Mouse (Mus musculus): ENCODE data around the gene Grm5.

Gene Grm5

DNA sequence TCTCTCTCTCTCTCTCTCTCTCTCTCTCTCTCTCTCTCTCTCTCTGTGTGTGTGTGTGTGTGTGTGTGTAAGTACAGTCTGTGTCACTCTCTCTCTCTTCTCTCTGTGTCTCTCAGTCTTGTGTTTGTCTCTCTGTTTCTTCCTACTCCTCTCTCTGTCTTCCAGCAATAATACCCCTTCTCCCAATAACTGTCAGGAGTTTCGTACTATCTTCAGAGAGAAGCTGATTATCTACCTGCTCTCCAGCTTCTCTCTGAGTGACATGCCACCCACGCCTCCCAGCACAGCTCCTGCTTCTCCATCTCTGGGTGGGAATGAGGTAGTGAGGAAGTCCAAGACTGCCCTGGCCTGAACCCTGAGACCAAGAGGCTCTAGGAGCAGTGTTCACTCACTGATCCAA is at the start of gene Grm5:
TSS of gene Grm5 (plus strand) at position 301 of the 400 bp plus-strand sequence.
- no peak for DNase-seq (ENCODE audit: low spot score in 2 of 2)

DNA sequence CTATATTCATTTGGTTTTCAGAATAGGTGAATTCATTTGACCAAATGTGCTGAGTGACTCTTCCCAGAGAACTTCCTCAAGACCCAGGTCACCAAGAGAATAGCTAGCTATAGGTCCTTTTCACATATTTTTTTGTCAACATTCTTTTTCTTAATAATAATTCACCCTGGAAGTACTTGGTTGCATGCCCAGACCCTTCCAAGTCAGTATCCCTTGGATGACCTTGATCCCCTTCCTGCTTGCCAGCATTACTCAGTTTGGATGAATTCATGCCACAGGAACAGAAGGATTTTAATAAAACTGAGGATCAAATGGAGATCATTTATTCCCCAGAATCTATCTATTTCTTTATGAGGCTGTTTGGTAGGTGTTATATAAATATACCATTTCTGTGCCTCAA is 44.9 kb upstream of the Grm5 start:
- no peak for DNase-seq (ENCODE audit: low spot score in 2 of 2)

DNA sequence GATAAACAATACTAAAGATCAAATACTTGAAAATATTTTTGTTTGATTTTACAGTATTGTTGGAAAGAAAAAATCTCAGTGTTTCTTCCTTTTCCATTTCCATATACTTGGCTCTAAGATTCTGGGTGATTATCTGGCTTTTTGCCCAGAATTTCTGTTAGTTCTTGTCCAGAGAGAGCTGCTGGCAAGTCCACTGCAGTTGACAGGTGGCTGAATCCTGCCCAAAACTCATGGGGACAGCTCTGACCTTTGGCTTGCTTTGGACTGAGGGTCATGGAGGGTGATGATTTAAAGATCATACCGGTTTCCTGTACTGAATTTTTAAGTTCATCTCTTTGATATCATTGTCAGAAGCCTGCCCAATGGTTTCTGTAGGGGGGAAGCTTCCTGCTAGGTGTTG is 18.7 kb upstream of the Grm5 start:
- no peak for DNase-seq (ENCODE audit: low spot score in 2 of 2)

DNA sequence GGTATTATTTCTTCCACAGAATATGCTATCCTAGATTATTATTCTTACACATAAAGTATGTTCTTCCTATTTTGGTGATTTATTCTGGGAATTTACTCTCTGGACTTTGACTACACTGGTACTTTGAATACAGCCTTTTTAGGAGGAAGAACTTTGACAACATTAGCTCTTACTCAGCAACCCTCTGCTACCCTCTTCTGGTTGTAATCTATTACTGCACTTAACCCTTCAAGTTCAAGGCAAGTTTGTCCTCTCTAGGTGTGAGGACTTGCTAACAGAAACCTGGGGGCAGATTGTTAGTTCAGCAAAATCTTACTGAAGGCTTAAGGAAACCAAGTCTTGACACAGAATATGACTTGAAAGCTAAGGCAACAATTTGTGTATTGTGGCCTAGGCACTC is 17.5 kb upstream of the Grm5 start:
- DNase-seq (ENCODE audit: low spot score in 2 of 2) = no peak

DNA sequence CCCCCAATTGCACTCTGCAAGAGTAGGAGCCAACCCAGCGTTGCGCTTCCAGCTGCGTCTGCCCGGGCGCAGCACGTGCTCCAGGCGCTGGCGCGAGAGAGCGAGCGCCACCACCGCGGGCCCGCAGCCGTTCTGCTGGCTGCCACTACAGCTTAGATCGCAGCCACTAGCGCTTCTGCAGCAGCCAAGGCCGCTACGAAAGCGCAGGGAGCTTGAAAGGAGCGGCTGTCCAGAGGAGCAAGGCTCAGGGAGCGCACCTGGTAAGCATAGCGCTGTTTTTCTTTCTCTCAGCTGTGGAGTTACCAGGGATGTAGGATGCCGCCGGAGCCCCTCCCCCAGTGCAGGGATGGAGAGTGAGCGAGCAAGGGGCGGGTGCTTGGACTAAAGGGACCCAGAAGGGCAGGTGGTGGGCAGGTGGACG is 323 bp downstream of the Grm5 start:
- DNase-seq (ENCODE audit: low spot score in 2 of 2) = peak; percentile 58 to 63

DNA sequence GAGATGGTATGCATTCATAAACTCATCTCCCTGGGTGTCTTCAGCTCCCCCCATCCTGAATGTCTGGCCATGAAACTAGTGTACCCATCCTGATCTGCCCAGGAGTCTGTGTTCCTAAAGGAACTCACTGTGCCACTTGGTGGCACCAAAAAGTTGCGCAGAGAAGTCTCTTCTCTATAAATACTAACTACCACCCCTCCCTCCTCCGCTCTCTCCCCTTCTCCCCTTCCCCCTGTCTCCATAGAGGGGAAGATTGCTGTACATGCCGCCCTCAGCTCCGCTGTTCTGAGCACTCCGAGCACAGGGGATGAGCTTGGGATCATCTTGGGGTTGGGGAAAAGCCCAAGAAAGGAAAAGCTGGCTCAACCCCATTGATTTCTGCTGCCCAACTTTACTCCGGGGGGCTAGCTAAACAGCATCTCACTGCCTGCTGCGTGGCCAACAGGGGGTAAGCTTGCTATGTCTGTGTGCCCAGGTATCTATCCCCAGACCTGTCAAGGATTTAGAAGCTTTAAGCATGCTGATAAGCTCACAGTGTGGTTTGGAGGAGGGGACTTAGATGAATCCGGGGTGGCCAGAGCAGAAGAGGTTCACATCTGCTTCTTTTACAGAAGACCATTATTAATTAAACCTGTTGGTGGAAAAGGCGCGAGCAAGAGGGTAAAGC is 2.4 kb downstream of the Grm5 start:
- DNase-seq (ENCODE audit: low spot score in 2 of 2) = peak; percentile 54 to 56

DNA sequence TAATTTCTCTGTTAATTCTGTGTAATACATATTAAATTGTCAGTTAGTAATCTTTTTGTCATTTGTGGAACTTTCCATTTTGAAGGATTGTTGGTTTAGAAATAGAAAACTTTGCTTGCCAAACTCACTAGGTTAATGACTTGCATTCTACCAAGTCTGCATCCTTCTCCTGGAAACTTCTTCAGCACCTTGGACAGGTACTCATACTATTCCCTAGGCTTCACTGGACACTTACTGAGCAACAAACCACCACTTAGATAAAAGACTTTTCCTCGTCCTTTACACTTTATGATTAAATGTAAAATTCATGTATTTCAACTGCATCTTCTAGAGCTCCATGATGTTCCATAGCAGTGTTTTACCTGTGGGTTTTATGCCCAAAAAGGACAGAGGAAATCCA is 4.0 kb downstream of the Grm5 start:
- no peak for DNase-seq (ENCODE audit: low spot score in 2 of 2)

DNA sequence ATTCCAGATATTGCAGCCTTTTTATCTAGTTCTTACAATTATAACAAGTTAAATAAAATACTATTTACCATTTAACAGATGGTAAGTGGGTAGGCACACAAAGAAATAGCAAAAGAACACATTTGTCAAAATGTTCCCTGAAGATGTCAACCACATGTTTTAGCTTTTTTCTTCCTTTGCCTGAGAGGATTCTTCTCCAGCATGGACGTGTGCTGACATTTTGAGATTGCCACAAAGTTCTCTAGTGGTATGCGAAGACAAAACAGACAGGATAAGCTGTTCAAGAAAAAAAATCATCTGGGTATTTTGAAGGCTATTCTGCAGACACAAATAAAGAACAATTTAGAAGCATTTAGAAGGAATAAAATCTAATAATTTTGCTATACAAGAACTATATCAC is 42.3 kb downstream of the Grm5 start:
- no peak for DNase-seq (ENCODE audit: low spot score in 2 of 2)

DNA sequence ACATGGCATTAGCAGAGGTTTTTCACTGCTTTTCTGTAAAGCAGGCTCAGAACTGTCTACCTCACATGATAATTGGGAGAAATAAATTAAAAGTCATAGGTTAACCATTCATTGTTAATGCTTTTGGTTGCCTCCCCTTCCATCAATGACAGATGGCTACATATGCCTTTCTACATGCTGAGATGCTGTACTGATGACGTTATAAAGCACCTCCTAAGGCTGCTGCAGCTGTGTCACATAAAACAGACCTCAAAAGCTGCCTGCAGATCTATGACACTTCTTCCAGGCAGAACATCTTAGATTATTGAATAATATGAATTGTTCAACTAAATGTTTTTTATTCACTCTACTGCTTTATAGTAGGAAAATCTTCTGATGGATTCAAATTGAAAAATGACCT is 51.6 kb downstream of the Grm5 start:
- DNase-seq (ENCODE audit: low spot score in 2 of 2) = no peak

DNA sequence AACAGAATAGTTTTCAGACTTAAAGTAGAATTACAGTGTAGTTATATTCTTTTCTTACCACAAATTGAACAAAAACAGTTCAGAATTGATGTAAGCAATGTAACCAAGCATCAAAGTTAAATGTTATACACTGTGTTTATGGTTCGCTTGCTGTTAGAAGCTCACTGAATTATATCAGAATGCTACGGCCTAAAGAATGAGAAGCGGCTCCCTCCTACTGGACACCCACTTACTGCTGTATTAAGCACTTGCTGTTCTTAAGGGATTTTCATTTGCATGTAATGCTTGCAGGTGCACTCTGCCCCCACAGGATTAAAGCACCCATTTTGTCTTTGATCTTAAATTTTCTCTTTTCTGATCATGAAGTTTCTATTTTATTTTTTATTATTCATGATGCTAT is 66.6 kb downstream of the Grm5 start:
- no peak for DNase-seq (ENCODE audit: low spot score in 2 of 2)

DNA sequence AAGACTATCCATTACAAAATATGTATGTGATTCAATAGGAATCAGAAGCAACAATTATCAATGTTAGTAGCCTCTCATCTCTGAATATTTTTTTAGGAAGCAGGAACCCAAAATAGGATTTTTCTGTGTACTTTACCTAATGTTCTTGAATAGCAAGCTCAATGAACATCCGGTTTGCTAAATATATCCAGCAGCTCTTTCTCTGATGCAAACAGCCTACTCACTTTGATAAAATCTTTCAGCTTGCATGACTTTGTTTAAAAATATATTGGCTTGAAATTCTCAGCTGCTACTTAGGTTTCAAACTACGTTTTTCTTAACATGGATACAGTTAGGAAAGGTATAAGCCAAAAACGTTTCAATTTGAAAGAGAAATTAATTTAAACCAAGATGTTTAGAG is 77.8 kb downstream of the Grm5 start:
- no peak for DNase-seq (ENCODE audit: low spot score in 2 of 2)

DNA sequence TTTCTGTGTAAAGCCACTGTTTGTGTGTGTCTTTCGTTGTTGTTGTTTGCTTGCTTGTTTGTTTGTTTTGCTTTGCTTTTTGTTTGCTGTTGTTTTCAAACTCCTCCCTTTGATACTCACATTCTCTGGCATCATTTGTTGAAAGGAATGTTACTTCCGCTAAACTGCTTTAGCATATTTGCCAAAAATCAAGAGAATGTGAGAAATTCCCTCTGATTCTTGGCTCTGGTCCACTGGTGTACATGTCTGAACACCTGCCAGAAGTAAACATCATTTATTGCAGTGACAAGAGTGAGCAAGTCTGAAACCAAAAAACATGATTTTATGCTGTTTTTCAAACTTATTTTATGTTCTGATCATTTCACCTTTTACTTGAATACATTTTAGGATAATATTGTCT is 80.1 kb downstream of the Grm5 start:
- no peak for DNase-seq (ENCODE audit: low spot score in 2 of 2)

DNA sequence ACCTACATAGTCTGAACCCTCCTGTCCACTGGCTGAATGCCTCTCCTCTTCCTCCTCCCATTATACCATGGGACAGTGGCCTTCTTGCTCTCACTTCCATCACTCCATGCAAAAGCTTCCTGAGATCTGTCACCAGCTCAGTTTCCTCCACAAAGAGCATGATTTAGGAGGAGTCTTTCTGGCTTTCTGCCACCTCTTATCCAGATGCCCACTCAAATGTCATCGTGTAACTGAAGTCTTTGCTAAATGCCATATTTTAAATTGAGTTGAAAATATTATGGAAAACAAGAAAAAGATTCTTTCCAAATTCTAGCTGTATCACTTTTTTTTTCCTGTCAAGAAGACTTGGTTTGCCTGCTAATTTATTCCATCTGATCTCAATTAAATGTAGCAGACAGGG is 132.4 kb downstream of the Grm5 start:
- DNase-seq (ENCODE audit: low spot score in 2 of 2) = no peak

DNA sequence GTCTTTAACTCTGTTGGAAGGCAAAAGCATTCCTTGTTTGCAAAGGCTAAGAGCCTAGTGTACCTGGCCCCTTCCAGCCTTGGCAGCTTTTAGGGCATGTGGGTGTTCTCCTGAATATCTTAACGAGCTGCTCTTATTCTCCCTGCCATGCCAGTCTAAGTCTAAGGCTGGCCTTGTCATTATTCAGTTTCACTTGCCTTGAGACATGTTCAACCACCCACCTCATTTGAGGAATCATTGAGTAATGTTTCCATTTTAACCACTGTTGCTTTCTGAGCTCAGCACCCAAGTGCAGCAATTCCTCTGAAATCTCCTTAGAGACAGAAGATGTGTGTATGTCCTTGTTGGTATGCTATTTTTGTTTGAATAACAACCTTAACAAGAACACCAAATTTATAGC is 134.7 kb downstream of the Grm5 start:
- DNase-seq (ENCODE audit: low spot score in 2 of 2) = no peak

DNA sequence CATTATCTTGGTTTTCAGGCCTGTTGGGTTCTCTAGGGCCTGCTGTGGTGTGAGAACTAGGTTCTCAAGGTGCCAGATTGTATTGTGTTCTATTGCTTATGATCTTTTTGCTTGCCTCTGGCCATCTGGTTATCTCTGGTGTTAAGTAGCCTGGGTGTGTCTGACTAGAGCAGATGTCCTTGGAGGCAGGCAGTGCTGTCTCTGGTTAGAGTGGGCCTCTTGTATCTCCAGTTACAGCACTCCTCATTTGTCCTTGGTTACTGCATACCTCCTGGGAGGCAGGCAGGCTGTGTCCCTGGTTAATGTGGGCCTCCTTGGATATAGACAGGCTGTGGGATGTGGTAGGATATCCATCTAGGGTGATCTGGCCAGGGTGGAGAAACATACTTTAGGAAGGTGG is 150.5 kb downstream of the Grm5 start:
- DNase-seq (ENCODE audit: low spot score in 2 of 2) = no peak

DNA sequence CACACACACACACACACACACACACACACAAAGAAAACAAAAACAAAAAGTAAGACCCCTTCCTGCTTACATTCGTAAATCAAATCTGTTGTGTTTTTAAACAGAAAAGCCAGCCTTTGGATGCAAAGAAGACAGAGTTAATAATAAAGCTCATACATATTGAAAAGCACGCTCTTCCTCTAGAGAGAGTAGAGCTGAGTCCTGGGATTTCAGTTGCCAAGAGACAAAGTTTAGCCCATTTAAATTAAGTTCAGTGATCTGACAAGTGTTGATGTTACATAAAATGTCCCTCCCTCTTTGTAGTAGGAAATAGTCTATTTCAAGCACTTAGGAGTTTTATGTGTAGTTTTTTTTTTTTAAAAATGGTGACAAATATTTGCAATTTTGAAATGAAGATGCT is 178.0 kb downstream of the Grm5 start:
- DNase-seq (ENCODE audit: low spot score in 2 of 2) = no peak

DNA sequence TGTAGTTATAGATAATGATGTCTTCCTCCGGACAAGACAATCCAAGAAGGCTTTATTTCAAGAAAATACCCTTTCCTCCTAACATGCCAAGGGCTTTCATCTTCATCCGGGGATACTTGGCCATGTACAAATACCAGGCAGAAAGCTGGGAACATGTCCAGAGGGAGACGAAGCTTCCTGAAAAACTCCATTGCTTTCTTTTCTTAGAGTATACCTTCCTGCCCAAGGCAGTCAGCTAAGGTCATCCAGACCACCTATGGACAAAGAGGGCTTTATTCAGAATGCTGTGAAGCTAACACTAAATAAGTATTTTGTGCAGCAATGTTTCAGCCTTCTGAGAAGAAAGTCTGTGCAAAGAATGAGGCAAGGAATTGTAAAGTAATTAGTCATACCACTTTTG is 178.4 kb downstream of the Grm5 start:
- DNase-seq (ENCODE audit: low spot score in 2 of 2) = no peak

DNA sequence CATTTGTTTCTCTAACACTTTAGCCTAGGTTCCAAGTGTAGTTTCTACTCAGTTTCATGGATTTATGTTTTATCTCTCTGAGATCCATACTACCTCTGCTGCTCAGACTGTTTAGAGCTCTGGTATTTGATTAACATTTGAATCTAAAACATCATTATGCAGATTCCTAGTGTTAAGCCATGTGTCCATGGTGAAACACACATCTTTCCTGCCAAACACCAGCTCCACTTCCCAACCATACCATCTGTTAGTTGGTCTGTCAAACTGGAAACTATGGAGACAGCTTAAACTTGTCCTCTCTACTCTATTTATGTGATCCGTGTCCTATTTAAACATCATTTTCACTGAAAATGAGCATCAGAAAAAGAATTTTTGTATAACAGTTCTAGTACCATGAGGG is 203.6 kb downstream of the Grm5 start:
- no peak for DNase-seq (ENCODE audit: low spot score in 2 of 2)

DNA sequence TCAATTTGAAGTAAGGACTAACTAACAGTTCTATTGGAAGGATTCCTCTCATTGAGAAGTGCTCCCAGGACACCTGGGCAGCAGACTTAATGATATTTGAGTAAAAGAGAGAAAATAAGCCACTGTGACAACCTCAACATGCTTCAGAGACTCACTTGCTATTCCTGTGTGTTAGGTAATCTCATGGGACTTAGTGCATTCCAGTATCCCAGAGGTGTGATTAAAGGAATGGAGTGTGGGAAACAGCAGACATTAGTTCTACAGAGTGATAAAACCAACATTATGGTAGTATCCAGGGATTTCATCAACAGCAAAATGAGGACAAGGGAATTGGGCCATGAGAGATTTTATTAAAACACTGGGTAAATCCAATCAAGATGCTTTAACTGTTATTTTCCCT is 205.0 kb downstream of the Grm5 start:
- DNase-seq (ENCODE audit: low spot score in 2 of 2) = no peak

DNA sequence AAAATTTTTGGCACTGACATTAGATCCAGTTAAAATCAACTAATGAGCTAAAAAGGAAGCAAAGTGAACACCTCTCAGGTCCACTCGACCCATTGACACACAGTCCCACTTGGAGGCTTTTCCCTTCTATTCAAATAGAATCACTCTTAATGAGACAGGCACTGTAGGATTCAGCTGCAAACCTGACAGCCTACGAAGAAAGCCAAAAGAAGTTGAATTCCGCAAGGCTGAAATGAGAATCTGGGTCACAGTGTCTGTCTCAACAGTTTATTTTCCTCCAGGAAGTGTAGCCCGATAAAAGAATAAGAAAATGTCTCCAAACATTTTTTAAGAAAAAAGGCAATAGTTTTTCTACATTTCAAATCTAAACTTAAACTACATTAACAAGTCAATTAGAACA is 209.9 kb downstream of the Grm5 start:
- DNase-seq (ENCODE audit: low spot score in 2 of 2) = no peak

DNA sequence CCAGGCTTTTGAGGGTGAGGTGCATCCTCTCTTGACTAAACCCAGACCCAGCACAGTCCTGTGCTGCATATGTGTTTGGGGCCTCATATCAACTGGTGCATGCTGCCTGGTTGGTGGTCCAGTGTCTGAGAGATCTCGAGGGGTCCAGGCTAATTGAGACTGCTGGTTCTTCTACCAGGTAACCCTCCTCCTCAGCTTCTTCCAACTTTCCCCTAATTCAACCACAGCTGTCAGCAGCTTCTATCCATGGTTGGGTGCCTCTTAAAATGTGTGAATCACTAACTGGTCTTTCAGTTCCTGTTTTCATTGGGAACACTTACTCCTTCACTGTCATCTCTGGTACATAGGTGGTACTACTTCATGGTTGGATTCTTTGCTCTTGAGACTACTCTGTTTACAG is 240.9 kb downstream of the Grm5 start:
- no peak for DNase-seq (ENCODE audit: low spot score in 2 of 2)

DNA sequence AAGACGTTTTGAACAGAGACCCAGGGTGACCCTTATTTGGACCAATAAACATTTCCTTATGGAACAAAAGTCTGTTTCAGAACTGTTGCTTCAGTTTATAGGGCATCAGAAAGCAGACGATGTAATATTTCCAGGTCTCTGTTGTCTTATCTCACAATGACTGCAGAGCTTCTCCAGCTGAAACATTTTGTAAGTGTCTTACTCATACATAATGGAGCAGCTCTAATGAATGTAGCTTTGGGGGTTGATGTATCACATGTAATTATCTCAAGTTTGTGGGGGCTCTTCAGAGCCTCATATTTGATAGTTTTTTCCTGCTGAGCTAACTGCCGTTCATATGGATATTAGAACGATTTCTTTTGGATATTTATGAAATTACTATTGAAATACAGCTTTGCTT is 250.7 kb downstream of the Grm5 start:
- DNase-seq (ENCODE audit: low spot score in 2 of 2) = no peak

DNA sequence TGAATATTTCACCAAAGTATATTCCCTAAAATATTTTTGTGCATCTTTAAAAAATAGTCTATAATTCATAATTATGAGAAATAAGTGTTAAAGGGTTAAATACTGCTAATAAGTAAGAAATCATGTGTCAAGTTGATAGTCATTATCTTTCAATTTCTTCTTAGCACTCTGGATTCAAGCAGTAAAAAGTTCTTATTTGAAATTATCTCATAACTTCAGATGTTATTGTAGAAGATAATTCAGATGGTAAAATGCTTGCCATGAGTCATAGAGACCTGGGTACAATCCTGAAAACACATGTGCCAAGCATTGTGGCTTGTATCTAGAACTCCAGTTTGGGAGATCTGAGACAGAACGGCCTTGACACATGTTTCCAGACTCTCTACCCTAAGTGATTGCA is 254.6 kb downstream of the Grm5 start:
- no peak for DNase-seq (ENCODE audit: low spot score in 2 of 2)

DNA sequence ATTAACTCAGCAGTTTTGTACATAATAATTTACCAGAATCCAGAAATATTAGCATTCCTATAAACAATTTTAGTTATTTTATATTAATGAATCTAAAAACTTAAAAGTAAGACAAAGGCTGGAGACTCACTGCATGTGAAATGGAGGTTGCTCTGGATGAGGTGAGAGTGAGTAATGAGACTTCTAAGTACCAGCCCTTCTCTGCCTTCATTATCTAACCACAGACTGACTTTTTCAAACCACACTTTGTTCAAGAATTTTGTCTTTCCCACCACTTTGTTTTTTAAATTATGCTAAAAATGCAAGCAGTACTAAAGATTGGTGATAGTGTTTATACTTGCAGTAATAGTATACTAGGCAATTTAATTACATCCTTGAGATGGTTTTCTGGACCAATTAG is 259.5 kb downstream of the Grm5 start:
- no peak for DNase-seq (ENCODE audit: low spot score in 2 of 2)

DNA sequence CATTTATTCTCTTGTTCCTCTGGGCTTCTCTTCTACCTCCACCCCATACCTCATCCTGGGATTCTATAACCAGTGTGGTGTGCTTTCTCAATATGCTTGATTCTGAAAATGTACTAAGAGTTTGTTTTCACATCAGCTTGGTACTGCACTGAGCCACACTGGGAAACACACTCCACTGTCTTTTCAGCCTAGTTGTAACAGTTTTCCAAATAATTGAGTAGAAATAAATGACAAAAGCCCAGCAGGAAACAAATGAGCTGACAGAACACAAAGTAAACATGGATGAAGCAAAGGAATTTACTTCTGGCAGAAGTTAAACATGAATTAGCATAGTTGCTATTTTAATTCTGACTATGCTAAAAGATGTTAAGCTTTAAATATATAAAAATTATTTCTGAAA is 262.1 kb downstream of the Grm5 start:
- no peak for DNase-seq (ENCODE audit: low spot score in 2 of 2)

Measured in frontal cortex, postnatal 14 days (tissue).